Mouse (Mus musculus) neural tube, embryonic 13.5 days (tissue): ENCODE data around the gene Dbx2. TPM values are rescaled to one million over a fixed set of nuclear protein-coding genes. Genes with fewer than 3 reads are reported as not detected.

Experiments used
- ATAC-seq: fragments of 200-750 bp; cut with Nextera tagmentation; 2 replicates; pipeline ENCODE4 v1.8.0; 2017; ENCODE audit warnings: low read depth, mild to moderate bottlenecking, moderate TSS enrichment, moderate library complexity
- H3K27ac ChIP-seq: fragments of 300-500 bp; sonication (generic); replicated peaks from 2 replicates; pipeline ENCODE4 v1.5.1; 2015; ENCODE audit warnings: moderate library complexity, mild to moderate bottlenecking, inconsistent platforms
- H3K27me3 ChIP-seq: fragments of 300-500 bp; sonication (generic); 2 replicates; pipeline ENCODE4 v1.6.1; 2015; ENCODE audit warnings: mild to moderate bottlenecking, inconsistent platforms
- H3K36me3 ChIP-seq: fragments of 300-500 bp; sonication (generic); 2 replicates; pipeline ENCODE4 v1.6.1; 2015; ENCODE audit warnings: mild to moderate bottlenecking, inconsistent platforms
- H3K4me1 ChIP-seq: fragments of 300-500 bp; sonication (generic); replicated peaks from 2 replicates; pipeline ENCODE4 v1.6.1; 2015; ENCODE audit warnings: inconsistent platforms
- H3K4me2 ChIP-seq: fragments of 300-500 bp; sonication (generic); 2 replicates; pipeline ENCODE4 v1.6.1; 2015; ENCODE audit warnings: inconsistent platforms, mild to moderate bottlenecking, moderate library complexity
- H3K4me3 ChIP-seq: fragments of 300-500 bp; sonication (generic); 2 replicates; pipeline ENCODE4 v1.5.1; 2015; ENCODE audit warnings: mild to moderate bottlenecking, inconsistent platforms
- H3K9ac ChIP-seq: fragments of 300-500 bp; sonication (generic); 2 replicates; pipeline ENCODE4 v1.6.1; 2015; ENCODE audit warnings: moderate library complexity, mild to moderate bottlenecking, inconsistent platforms
- H3K9me3 ChIP-seq: fragments of 300-500 bp; sonication (generic); 2 replicates; pipeline ENCODE4 v1.6.1; 2016; ENCODE audit warnings: inconsistent platforms
- WGBS: fragments of 180-500 bp; shearing (Covaris S2); methylation state at CpG from one replicate; pipeline ENCODE4 v1.1.7; 2015; 5-methylcytosine and 5-hydroxymethylcytosine counted together
- polyA plus RNA-seq: library from polyadenylated mRNA; unstranded; fragments of >200 nt; fragmentation: Nextera tagmentation; extraction: Ambion mirVana; gene quantifications from 2 replicates; pipeline ENCODE4 v1.2.1, GENCODE M21; 2015

Gene Dbx2
- polyA plus RNA-seq, 1 experiment from 2014 or later = 6.6 TPM

DNA sequence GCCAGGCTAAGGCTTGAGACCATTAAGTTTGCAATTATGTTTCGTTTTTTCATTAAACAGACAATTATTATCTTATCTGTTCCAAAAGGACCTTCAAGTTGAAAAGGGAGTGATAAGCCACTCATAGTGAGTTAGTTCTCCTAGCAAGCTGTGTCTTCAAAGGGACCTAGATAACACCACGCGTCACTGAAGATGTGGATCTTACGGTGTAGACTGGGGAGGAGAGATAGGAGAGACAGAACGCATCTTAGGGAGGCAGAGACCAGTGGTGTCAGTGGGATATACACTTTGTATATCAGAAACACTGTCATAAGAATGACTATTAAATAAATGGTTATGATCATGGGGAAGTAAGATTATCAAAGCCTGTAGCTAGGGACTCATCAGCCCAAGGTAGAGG lies 4.6 kb upstream of the Dbx2 start:
- 93% methylated on average over 5 of the region's 5 CpGs for WGBS
- Histone ChIP-seq H3K9ac (no peak overlapping the region), H3K36me3 (no peaks in the 10 kb centered on the region), H3K27me3 (peaks cover 81% of the 10 kb centered on the region), H3K4me3 (no peak overlapping the region), H3K4me1 (no peaks in the 10 kb centered on the region), H3K9me3 (no peaks in the 10 kb centered on the region), H3K27ac (no peak overlapping the region), H3K4me2 (no peak overlapping the region)
- ATAC-seq = no peak

DNA sequence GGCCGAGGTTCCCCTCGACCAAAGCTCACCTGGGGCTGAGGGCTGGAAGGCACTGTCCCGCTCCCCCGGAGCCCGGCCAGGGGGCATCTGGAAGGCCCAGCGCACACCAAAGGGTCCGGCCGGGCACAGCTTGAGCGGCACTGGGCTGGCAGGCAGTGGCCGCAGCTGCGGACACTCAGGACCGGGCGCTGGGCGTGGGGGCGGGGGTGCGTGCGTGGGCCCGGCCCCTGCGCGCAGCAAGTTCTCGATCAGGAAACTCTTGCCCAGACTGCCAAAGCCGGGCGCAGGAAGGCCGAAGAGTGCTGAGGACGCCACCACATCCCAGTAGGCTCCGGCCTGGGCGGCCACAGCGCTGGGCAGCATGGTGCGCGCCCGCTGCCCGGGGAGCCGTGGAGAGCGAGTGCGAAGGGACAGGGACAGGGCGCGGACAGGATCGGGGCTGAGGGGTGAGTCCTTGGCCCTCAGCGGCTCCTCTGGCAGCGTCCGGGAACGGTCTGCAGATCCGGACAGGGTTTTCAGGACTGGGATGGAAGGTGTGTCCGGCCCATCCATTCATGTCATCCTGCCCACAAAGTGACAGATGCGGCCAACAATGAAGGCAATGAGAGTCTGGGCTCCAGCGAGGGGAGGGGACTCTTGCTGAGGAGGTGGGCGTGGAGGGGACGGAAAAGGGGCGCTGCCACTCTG lies 1.4 kb downstream of the Dbx2 start:
- Histone ChIP-seq H3K27me3 (peaks cover 99% of the 10 kb centered on the region), H3K4me3 (peak overlapping the region; percentile 40), H3K27ac (0 out of 2 replicates have a peak overlapping the region, but pooled peaks have one; percentile 3), H3K4me1 (peaks cover 21% of the 10 kb centered on the region), H3K4me2 (peak overlapping the region; percentile 61), H3K9me3 (no peaks in the 10 kb centered on the region), H3K36me3 (no peaks in the 10 kb centered on the region), H3K9ac (peak overlapping the region; percentile 64)
- peak; percentile 43; the same call in 1 of the 2 replicates for ATAC-seq
- under 1% methylated on average over 43 of the region's 49 CpGs for WGBS

- ATAC-seq = peak; percentile 36
- H3K27me3 ChIP-seq = peaks cover 99% of the 10 kb centered on the region
- 3% methylated on average over 6 of the region's 6 CpGs for WGBS
These were observed 1.9 kb downstream of the Dbx2 start for GRCm38 (mm10) chr15:95653812-95654210.

GRCm38 (mm10) chr15:95652898-95653707 lies 2.7 kb downstream of the Dbx2 start:
- H3K9ac ChIP-seq = 0 out of 2 replicates have a peak overlapping the region, but pooled peaks have one; percentile 64
- H3K4me1 ChIP-seq = peaks cover 21% of the 10 kb centered on the region
- no peaks in the 10 kb centered on the region for H3K9me3 ChIP-seq
- H3K36me3 ChIP-seq = no peaks in the 10 kb centered on the region
- peak overlapping the region; percentile 40 for H3K4me3 ChIP-seq
- H3K27ac ChIP-seq = no peak overlapping the region
- no peak for ATAC-seq
- peak overlapping the region; percentile 61; the same call in 1 of the 2 replicates for H3K4me2 ChIP-seq
- WGBS = under 1% methylated on average over 23 of the region's 23 CpGs
- H3K27me3 ChIP-seq = peaks cover 98% of the 10 kb centered on the region

More at GRCm38 (mm10) chr15:95653812-95654210, 1.9 kb downstream of the Dbx2 start:
- Histone ChIP-seq H3K4me2 (peak overlapping the region; percentile 61), H3K4me1 (peaks cover 21% of the 10 kb centered on the region), H3K27ac (0 out of 2 replicates have a peak overlapping the region, but pooled peaks have one; percentile 3), H3K9ac (peak overlapping the region; percentile 64), H3K36me3 (no peaks in the 10 kb centered on the region), H3K4me3 (peak overlapping the region; percentile 40), H3K9me3 (no peaks in the 10 kb centered on the region)

- 2% methylated on average over 3 of the region's 3 CpGs for WGBS
- H3K36me3 ChIP-seq = no peaks in the 10 kb centered on the region
- no peak overlapping the region for H3K9ac ChIP-seq
- H3K4me3 ChIP-seq = no peak overlapping the region
- no peaks in the 10 kb centered on the region for H3K9me3 ChIP-seq
- no peak for ATAC-seq
- H3K27ac ChIP-seq = no peak overlapping the region
- H3K27me3 ChIP-seq = peaks cover 98% of the 10 kb centered on the region
- H3K4me1 ChIP-seq = peaks cover 21% of the 10 kb centered on the region
- H3K4me2 ChIP-seq = no peak overlapping the region; the same call in 1 of the 2 replicates
These were observed 3.9 kb downstream of the Dbx2 start for GRCm38 (mm10) chr15:95651824-95652223.

GRCm38 (mm10) chr15:95643505-95644029 lies 12.2 kb downstream of the Dbx2 start:
- Histone ChIP-seq H3K36me3 (no peaks in the 10 kb centered on the region), H3K27me3 (peaks cover 98% of the 10 kb centered on the region), H3K4me2 (no peak overlapping the region), H3K27ac (no peak overlapping the region), H3K4me1 (peaks cover 30% of the 10 kb centered on the region), H3K9ac (no peak overlapping the region), H3K4me3 (no peak overlapping the region), H3K9me3 (no peaks in the 10 kb centered on the region)
- 34% methylated on average over 15 of the region's 15 CpGs for WGBS
- ATAC-seq = no peak

DNA sequence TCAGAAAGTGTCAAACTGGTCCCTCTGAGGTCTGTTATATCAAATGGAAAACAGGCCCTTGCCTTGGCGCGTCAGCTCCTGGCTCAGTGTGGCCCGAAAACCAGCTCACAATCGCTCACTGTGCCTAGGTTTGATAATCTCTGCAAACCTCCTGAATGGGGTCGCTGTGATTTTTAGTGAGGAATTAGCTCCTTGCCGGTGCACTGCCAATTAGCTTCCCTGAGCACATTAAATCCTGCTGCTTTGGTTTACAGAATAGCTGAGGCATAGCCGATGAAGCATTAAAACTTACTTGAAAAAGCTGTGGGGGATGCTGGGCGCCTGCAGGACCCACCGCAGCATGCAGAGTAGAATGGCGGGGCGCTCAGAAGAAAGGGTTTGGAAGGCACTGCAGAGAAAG lies 15.4 kb downstream of the Dbx2 start:
- no peaks in the 10 kb centered on the region for H3K36me3 ChIP-seq
- H3K9ac ChIP-seq = no peak overlapping the region
- no peaks in the 10 kb centered on the region for H3K9me3 ChIP-seq
- no peak overlapping the region for H3K4me3 ChIP-seq
- peaks cover 97% of the 10 kb centered on the region for H3K27me3 ChIP-seq
- peaks cover 30% of the 10 kb centered on the region for H3K4me1 ChIP-seq
- WGBS = 5% methylated on average over 11 of the region's 11 CpGs
- ATAC-seq = peak; percentile 36; the same call in 1 of the 2 replicates
- H3K4me2 ChIP-seq = peak overlapping the region; percentile 42
- H3K27ac ChIP-seq = no peak overlapping the region

DNA sequence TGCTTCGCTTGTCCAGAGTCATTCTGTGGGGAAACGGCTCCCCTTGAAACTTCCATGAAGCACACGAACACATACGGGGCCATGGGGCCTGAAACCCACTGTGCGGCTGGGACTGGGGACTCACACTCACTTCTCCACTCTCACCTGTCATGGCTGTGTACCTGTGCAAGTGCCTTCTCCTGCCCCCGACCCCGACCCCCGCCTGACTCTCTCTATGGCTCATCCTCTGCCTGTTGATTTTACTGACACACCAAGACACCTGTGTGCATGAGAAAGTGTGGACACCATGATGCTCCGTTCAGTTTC lies 16.0 kb downstream of the Dbx2 start:
- peaks cover 97% of the 10 kb centered on the region for H3K27me3 ChIP-seq
- no peaks in the 10 kb centered on the region for H3K9me3 ChIP-seq
- no peaks in the 10 kb centered on the region for H3K36me3 ChIP-seq
- ATAC-seq = peak; percentile 62; the same call in 1 of the 2 replicates
- peaks cover 30% of the 10 kb centered on the region for H3K4me1 ChIP-seq
- no peak overlapping the region for H3K27ac ChIP-seq
- peak overlapping the region; percentile 42 for H3K4me2 ChIP-seq
- no peak overlapping the region for H3K4me3 ChIP-seq
- no peak overlapping the region for H3K9ac ChIP-seq
- 17% methylated on average over 9 of the region's 9 CpGs for WGBS

- Histone ChIP-seq H3K4me1 (peaks cover 30% of the 10 kb centered on the region), H3K4me3 (no peak overlapping the region), H3K4me2 (peak overlapping the region; percentile 42), H3K27me3 (peaks cover 97% of the 10 kb centered on the region), H3K9ac (no peak overlapping the region), H3K9me3 (no peaks in the 10 kb centered on the region), H3K27ac (no peak overlapping the region), H3K36me3 (no peaks in the 10 kb centered on the region)
- WGBS = 18% methylated on average over 20 of the region's 20 CpGs
- peak; percentile 81 for ATAC-seq
These were observed 16.5 kb downstream of the Dbx2 start for GRCm38 (mm10) chr15:95639115-95639828.

DNA sequence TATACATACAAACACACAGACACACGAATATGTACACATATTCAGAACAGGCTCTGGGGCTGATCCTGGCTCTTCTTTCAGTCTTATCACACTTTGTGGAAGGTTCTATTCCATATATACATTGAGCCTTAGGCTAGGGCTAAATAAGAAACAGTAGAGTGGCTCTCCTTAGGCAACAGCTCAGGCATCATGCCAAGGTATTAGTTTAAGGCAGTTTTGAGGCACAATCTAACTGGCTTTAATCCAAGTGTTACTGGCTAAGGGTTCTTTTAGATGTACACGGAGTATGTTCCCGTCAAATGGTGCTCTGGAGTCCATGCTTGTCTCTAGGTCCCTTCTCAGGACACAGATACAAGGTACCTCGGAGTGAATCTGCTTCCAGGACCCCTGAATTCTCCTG lies 31.4 kb downstream of the Dbx2 start:
- Histone ChIP-seq H3K4me2 (no peak overlapping the region), H3K36me3 (no peaks in the 10 kb centered on the region), H3K4me1 (no peaks in the 10 kb centered on the region; the same call in 1 of the 2 replicates), H3K9ac (no peak overlapping the region), H3K27ac (no peak overlapping the region), H3K9me3 (no peaks in the 10 kb centered on the region), H3K4me3 (no peak overlapping the region), H3K27me3 (peaks cover 26% of the 10 kb centered on the region)
- ATAC-seq = no peak
- WGBS = 85% methylated on average over 4 of the region's 4 CpGs

GRCm38 (mm10) chr15:95622797-95623196 lies 33.0 kb downstream of the Dbx2 start:
- Histone ChIP-seq H3K9ac (no peak overlapping the region), H3K9me3 (no peaks in the 10 kb centered on the region), H3K4me1 (no peaks in the 10 kb centered on the region; the same call in 1 of the 2 replicates), H3K4me2 (no peak overlapping the region), H3K27me3 (peaks cover 19% of the 10 kb centered on the region; the same call in 1 of the 2 replicates), H3K4me3 (no peak overlapping the region), H3K36me3 (no peaks in the 10 kb centered on the region), H3K27ac (no peak overlapping the region)
- ATAC-seq = no peak
- WGBS = 72% methylated on average over 8 of the region's 8 CpGs
